20 mouse cellular contexts compared by ENCODE assay signal in the genomic region with DNA sequence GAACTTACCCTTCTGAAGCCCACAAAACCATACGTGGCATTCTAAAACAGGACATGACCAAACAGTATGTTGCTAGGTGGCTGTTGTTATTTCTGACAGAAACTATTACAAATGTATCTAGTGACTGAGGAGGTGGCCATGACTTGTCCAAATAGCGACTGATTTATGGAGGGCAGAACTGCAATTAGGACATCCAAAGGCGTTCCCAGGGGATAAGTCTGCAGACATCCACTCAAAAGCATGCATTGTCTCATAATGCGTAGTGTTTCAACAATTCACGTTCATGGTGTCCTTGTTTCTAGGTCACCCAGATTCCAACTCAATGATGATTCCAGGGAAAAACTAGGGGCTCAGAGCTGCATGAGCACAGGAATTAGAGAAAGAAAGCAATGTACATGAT. TPM values are rescaled to one million over a fixed set of nuclear protein-coding genes. Genes with fewer than 3 reads are reported as not detected.
DNase-seq lines count a peak whose midpoint lies in the region.
"Had no signal": no experiment of that assay in that cellular context is flagged by ENCODE, and none has a peak within 500 bp of the region (broad histone marks: within the 10 kb centered on the region; RNA-seq: fewer than 3 reads in every experiment).

No protein-coding gene starts in this region.

- DNase-seq in ovary, adult 18-20 months (ENCODE audit: low spot score) = peak; percentile 18
- no peak for DNase-seq in ovary, postnatal 36 days (ENCODE audit: low spot score)
- DNase-seq in adrenal gland, adult 2 months = peak; percentile 78
- DNase-seq in adrenal gland, postnatal 14 days = peak; percentile 73
- DNase-seq in urinary bladder, adult 2 months (ENCODE audit: low spot score) = no peak
- DNase-seq in testis, postnatal 14 days (ENCODE audit: low spot score) = no peak
- no peak for DNase-seq in kidney, postnatal 4 days
- DNase-seq: B cell, adult 2 months; cerebellum, adult 11 months; cerebellum, adult 8-10 months; cerebellum, postnatal 14 days; embryo, embryonic 11 days; gastrocnemius, adult 2 months; gastrocnemius, postnatal 25 days; heart, postnatal 36 days had no signal

RNA-seq across cellular contexts. Expression of gene Gm9913, which starts 50.1 kb away (rescaled TPM):
- not detected for total RNA-seq in adrenal gland, adult 2 months (2021)
- polyA plus RNA-seq in adrenal gland, adult 2 months (2012; rRNA removed) = 0.33 TPM in 1 of 2 replicates, not detected in the other
- total RNA-seq in adrenal gland, postnatal 14 days (2021) = 0.11 TPM in 1 of 2 replicates, not detected in the other
- polyA plus RNA-seq in urinary bladder, adult 2 months (2012; rRNA removed) = 0.06 and 0.09 TPM in 2 replicates
- total RNA-seq: common myeloid progenitor, adult 5-6 weeks; G1E; granulocyte monocyte progenitor cell, adult 5-6 weeks had no signal
- polyA plus RNA-seq: CD4-positive, CD25-positive, alpha-beta regulatory T cell, adult 4 months; erythroblast, embryonic 14.5 days; G1E had no signal

RNA-seq across cellular contexts. Expression of gene Fbn1, which starts 53.0 kb away (rescaled TPM):
- total RNA-seq in adrenal gland, adult 2 months (2021) = 10 to 100 TPM; 18.5 to 26.0 TPM
- polyA plus RNA-seq in adrenal gland, adult 2 months (2012; rRNA removed) = 3.4 and 5.0 TPM in 2 replicates
- 88.2 and 93.1 TPM in 2 replicates for total RNA-seq in adrenal gland, postnatal 14 days (2021)
- polyA plus RNA-seq in urinary bladder, adult 2 months (2012; rRNA removed) = 16.1 and 26.8 TPM in 2 replicates
- polyA plus RNA-seq: CD4-positive, CD25-positive, alpha-beta regulatory T cell, adult 4 months; erythroblast, embryonic 14.5 days; G1E had no signal

Comparison
In these comparisons a context has a peak if more than half of its experiments do, and no peak if none do; other contexts are left out.
1. DNase-seq: peak in ovary, adult 18-20 months (single experiment), adrenal gland, adult 2 months (single experiment) and adrenal gland, postnatal 14 days (single experiment); none in ovary, postnatal 36 days (single experiment), urinary bladder, adult 2 months (single experiment), testis, postnatal 14 days (single experiment) and kidney, postnatal 4 days (0 of 2).